In the genomic region with DNA sequence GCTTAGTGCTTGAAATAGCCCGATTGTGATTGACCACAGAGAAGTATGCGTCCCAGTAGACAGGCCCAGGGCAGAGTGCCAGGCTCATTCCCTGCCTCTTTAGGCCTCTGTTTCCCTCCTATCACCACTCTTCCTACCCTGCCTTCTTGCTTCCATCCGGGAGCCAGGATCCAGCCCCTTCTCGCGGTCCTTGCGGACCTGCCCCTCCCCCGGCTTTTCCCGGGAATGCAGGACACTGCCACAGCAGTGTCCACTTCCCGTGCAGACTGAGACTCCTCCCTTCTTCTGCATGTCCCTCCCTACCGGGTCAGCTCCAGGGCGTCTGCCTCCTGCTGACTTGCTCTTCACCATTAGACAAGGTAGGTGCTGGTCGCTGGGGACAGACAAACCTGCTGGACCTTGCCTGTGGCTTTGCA, we compare ENCODE assay signal across 9 mouse cellular contexts. TPM values are rescaled to one million over a fixed set of nuclear protein-coding genes. Genes with fewer than 3 reads are reported as not detected.
A peak's percentile ranks its signal among the peaks of the same experiment; 100 is the strongest.
DNase-seq lines count a peak whose midpoint lies in the region; ATAC-seq and TF ChIP-seq lines count a peak whose summit lies in the region.
"Had no signal": no experiment of that assay in that cellular context is flagged by ENCODE, and none has a peak within 500 bp of the region (broad histone marks: within the 10 kb centered on the region; RNA-seq: fewer than 3 reads in every experiment).

No protein-coding gene starts in this region.

- peak overlapping the region; percentile 9; the same call in 1 of the 2 replicates for H3K4me2 ChIP-seq in embryonic facial prominence, embryonic 12.5 days (replicated peaks)
- peak overlapping the region; percentile 30 for H3K4me2 ChIP-seq in limb, embryonic 14.5 days (replicated peaks; ENCODE audit: low read depth, low read length, severe bottlenecking)
- H3K4me2 ChIP-seq in neural tube, embryonic 14.5 days (ENCODE audit: low read depth, low read length), result no peak overlapping the region

- no peak for ATAC-seq in embryonic facial prominence, embryonic 12.5 days (ENCODE audit: insufficient number of reproducible peaks, insufficient read depth, low FRiP score, low TSS enrichment)
- no peak for ATAC-seq in limb, embryonic 14.5 days (ENCODE audit: low FRiP score, low read depth)
- ATAC-seq in neural tube, embryonic 14.5 days (ENCODE audit: low read depth), result peak; percentile 34; the same call in 1 of the 2 replicates

- no peaks in the 10 kb centered on the region for H3K27me3 ChIP-seq in embryonic facial prominence, embryonic 12.5 days
- no peaks in the 10 kb centered on the region for H3K27me3 ChIP-seq in limb, embryonic 14.5 days (ENCODE audit: control insufficient read depth, insufficient read depth, low read length)
- H3K27me3 ChIP-seq in neural tube, embryonic 14.5 days (ENCODE audit: control insufficient read depth, insufficient read depth, low read length), result no peaks in the 10 kb centered on the region

- TF ChIP-seq POLR2A in limb, embryonic 14.5 days (IDR thresholded peaks at IDR 0.05; ENCODE audit: borderline replicate concordance, extremely low read depth, insufficient read depth, insufficient read length), result no peak

- H3K9ac ChIP-seq in embryonic facial prominence, embryonic 12.5 days, result no peak overlapping the region
- no peak overlapping the region for H3K9ac ChIP-seq in limb, embryonic 14.5 days (ENCODE audit: low read depth, low read length, severe bottlenecking)
- H3K9ac ChIP-seq in neural tube, embryonic 14.5 days (replicated peaks; ENCODE audit: low read depth, low read length), result no peak overlapping the region

- H3K36me3 ChIP-seq in embryonic facial prominence, embryonic 12.5 days, result no peaks in the 10 kb centered on the region
- no peaks in the 10 kb centered on the region for H3K36me3 ChIP-seq in limb, embryonic 14.5 days (ENCODE audit: control insufficient read depth, insufficient read depth, low read length)
- no peaks in the 10 kb centered on the region for H3K36me3 ChIP-seq in neural tube, embryonic 14.5 days (ENCODE audit: control insufficient read depth, insufficient read depth, low read length)

- H3K9me3 ChIP-seq in embryonic facial prominence, embryonic 12.5 days, result no peaks in the 10 kb centered on the region
- H3K9me3 ChIP-seq in limb, embryonic 14.5 days (ENCODE audit: control insufficient read depth, low read length), result no peaks in the 10 kb centered on the region
- H3K9me3 ChIP-seq in neural tube, embryonic 14.5 days (ENCODE audit: control insufficient read depth, low read length), result no peaks in the 10 kb centered on the region

- peaks cover 23% of the 10 kb centered on the region for H3K4me1 ChIP-seq in embryonic facial prominence, embryonic 12.5 days
- peaks cover 20% of the 10 kb centered on the region for H3K4me1 ChIP-seq in limb, embryonic 14.5 days (ENCODE audit: control insufficient read depth, insufficient read depth, low read length)
- no peaks in the 10 kb centered on the region for H3K4me1 ChIP-seq in neural tube, embryonic 14.5 days (ENCODE audit: control insufficient read depth, insufficient read depth, low read length)

- WGBS in embryonic facial prominence, embryonic 12.5 days, result 13% methylated on average over 12 of the region's 12 CpGs
- WGBS in limb, embryonic 14.5 days, result 25% methylated on average over 12 of the region's 12 CpGs
- 20% methylated on average over 12 of the region's 12 CpGs for WGBS in neural tube, embryonic 14.5 days

- no peak overlapping the region for H3K4me3 ChIP-seq in embryonic facial prominence, embryonic 12.5 days
- H3K4me3 ChIP-seq in limb, embryonic 14.5 days (replicated peaks; ENCODE audit: low read length), result no peak overlapping the region
- no peak overlapping the region for H3K4me3 ChIP-seq in neural tube, embryonic 14.5 days (ENCODE audit: low read depth, low read length)

- 0 out of 2 replicates have a peak overlapping the region, but pooled peaks have one; percentile 17 for H3K27ac ChIP-seq in embryonic facial prominence, embryonic 12.5 days
- H3K27ac ChIP-seq in limb, embryonic 14.5 days (replicated peaks; ENCODE audit: low read depth, low read length), result no peak overlapping the region
- H3K27ac ChIP-seq in neural tube, embryonic 14.5 days (ENCODE audit: low read depth, low read length), result no peak overlapping the region
- H3K27ac ChIP-seq: macrophage had no signal

- peak; percentile 66 for DNase-seq in adipocyte (ENCODE audit: low spot score)
- peak; percentile 75 for DNase-seq in heart, postnatal 4 days
- DNase-seq in limb, embryonic 14.5 days (ENCODE audit: low spot score), result peak; percentile 46
- no peak for DNase-seq in left cerebral cortex, adult 18-20 months (ENCODE audit: low spot score in 2 of 2)
- no peak for DNase-seq in thymus, postnatal 10 days (ENCODE audit: low spot score in 2 of 2)
- DNase-seq in right cerebral cortex, postnatal 36 days (ENCODE audit: low spot score in 2 of 2), result no peak

RNA-seq across cellular contexts. Expression of gene Cmbl, which starts 3.4 kb away (rescaled TPM):
- polyA plus RNA-seq in embryonic facial prominence, embryonic 12.5 days (2016; fragmentation: Nextera tagmentation; extraction: Ambion mirVana), result 2.1 and 2.2 TPM in 2 replicates
- 10 to 100 TPM; 13.9 to 14.6 TPM for total RNA-seq in heart, postnatal 4 days (2021)
- polyA plus RNA-seq in limb, embryonic 14.5 days (2012; rRNA removed), result 2.3 and 3.0 TPM in 2 replicates
- polyA plus RNA-seq in limb, embryonic 14.5 days (2014; fragmentation: Nextera tagmentation; extraction: Ambion mirVana), result 2.2 and 4.0 TPM in 2 replicates
- polyA plus RNA-seq in neural tube, embryonic 14.5 days (2014; fragmentation: Nextera tagmentation; extraction: Ambion mirVana), result 1.7 and 5.6 TPM in 2 replicates
- 10 to 100 TPM; 17.0 to 20.2 TPM for total RNA-seq in left cerebral cortex, adult 18-20 months (2021)

RNA-seq across cellular contexts. Expression of gene Cct5, which starts 33.0 kb away (rescaled TPM):
- 600 and 614 TPM in 2 replicates for polyA plus RNA-seq in embryonic facial prominence, embryonic 12.5 days (2016; fragmentation: Nextera tagmentation; extraction: Ambion mirVana)
- 100 to 1,000 TPM; 211 to 213 TPM for total RNA-seq in heart, postnatal 4 days (2021)
- 254 and 328 TPM in 2 replicates for polyA plus RNA-seq in limb, embryonic 14.5 days (2012; rRNA removed)
- polyA plus RNA-seq in limb, embryonic 14.5 days (2014; fragmentation: Nextera tagmentation; extraction: Ambion mirVana), result 505 and 509 TPM in 2 replicates
- 498 and 536 TPM in 2 replicates for polyA plus RNA-seq in neural tube, embryonic 14.5 days (2014; fragmentation: Nextera tagmentation; extraction: Ambion mirVana)
- total RNA-seq in left cerebral cortex, adult 18-20 months (2021), result 100 to 1,000 TPM; 193 to 201 TPM

RNA-seq across cellular contexts. Expression of gene Fam173b, which starts 33.1 kb away (rescaled TPM):
- 11.9 and 12.5 TPM in 2 replicates for polyA plus RNA-seq in embryonic facial prominence, embryonic 12.5 days (2016; fragmentation: Nextera tagmentation; extraction: Ambion mirVana)
- 10 to 100 TPM; 17.1 to 18.6 TPM for total RNA-seq in heart, postnatal 4 days (2021)
- polyA plus RNA-seq in limb, embryonic 14.5 days (2012; rRNA removed), result 13.0 and 13.5 TPM in 2 replicates
- polyA plus RNA-seq in limb, embryonic 14.5 days (2014; fragmentation: Nextera tagmentation; extraction: Ambion mirVana), result 11.7 and 12.8 TPM in 2 replicates
- 10.2 and 12.2 TPM in 2 replicates for polyA plus RNA-seq in neural tube, embryonic 14.5 days (2014; fragmentation: Nextera tagmentation; extraction: Ambion mirVana)
- 10 to 100 TPM; 11.2 to 11.3 TPM for total RNA-seq in left cerebral cortex, adult 18-20 months (2021)

RNA-seq across cellular contexts. Expression of gene March6, which starts 37.7 kb away (rescaled TPM):
- 44.0 and 44.6 TPM in 2 replicates for polyA plus RNA-seq in embryonic facial prominence, embryonic 12.5 days (2016; fragmentation: Nextera tagmentation; extraction: Ambion mirVana)
- 10 to 100 TPM; 92.5 to 97.5 TPM for total RNA-seq in heart, postnatal 4 days (2021)
- 27.4 and 30.9 TPM in 2 replicates for polyA plus RNA-seq in limb, embryonic 14.5 days (2012; rRNA removed)
- polyA plus RNA-seq in limb, embryonic 14.5 days (2014; fragmentation: Nextera tagmentation; extraction: Ambion mirVana), result 30.6 and 35.7 TPM in 2 replicates
- 98.4 and 115 TPM in 2 replicates for polyA plus RNA-seq in neural tube, embryonic 14.5 days (2014; fragmentation: Nextera tagmentation; extraction: Ambion mirVana)
- total RNA-seq in left cerebral cortex, adult 18-20 months (2021), result 100 to 1,000 TPM; 197 to 204 TPM

Comparison
In these comparisons a context has a peak if more than half of its experiments do, and no peak if none do; other contexts are left out.
1. DNase-seq: peak in adipocyte (single experiment), heart, postnatal 4 days (single experiment) and limb, embryonic 14.5 days (single experiment); none in left cerebral cortex, adult 18-20 months (0 of 2), thymus, postnatal 10 days (0 of 2) and right cerebral cortex, postnatal 36 days (0 of 2).